Mouse (Mus musculus): ENCODE results near the gene Ablim1. TPM values are rescaled to one million over a fixed set of nuclear protein-coding genes. Genes with fewer than 3 reads are reported as not detected.

The Ablim1 gene
- polyA plus RNA-seq, 1 experiment from 2014 or later: 52.8 TPM

DNA sequence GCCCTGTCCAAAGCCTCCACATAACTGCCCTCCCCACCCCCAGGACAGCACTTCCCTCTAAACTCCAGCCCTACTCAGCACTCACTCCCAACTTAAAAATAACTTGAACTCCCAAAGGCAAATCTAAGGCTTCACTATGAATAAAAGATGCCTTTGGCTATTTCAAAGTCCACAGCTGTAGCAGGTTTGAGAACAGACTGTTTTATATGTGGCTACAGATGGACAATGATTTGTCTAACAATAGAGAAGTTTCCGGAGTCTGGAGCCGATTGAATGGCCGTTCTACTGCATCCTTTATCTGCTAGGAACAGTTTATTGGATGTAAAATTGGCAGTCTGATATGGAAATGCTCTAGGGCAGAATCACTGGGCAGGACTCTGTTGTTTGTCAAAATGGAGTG lies 91.0 kb downstream of the Ablim1 start:
- DNase-seq (no peak), ATAC-seq (ENCODE audit: low FRiP score, low TSS enrichment) (no peak)
- Histone ChIP-seq H3K4me2 (ENCODE audit: low read length) (no peak overlapping the region), H3K36me3 (ENCODE audit: control insufficient read depth, insufficient read depth, low read length) (no peaks in the 10 kb centered on the region), H3K27ac (replicated peaks; ENCODE audit: low read depth, low read length) (no peak overlapping the region), H3K9me3 (ENCODE audit: control insufficient read depth, low read length) (no peaks in the 10 kb centered on the region), H3K4me1 (ENCODE audit: control insufficient read depth, insufficient read depth, low read length) (peaks cover 5% of the 10 kb centered on the region; the same call in 1 of the 2 replicates), H3K27me3 (ENCODE audit: control insufficient read depth, insufficient read depth, low read length) (no peaks in the 10 kb centered on the region), H3K9ac (replicated peaks; ENCODE audit: low read length) (no peak overlapping the region), H3K4me3 (replicated peaks; ENCODE audit: low read depth, low read length) (no peak overlapping the region)
- 65% methylated on average over 3 of the region's 3 CpGs for WGBS

DNA sequence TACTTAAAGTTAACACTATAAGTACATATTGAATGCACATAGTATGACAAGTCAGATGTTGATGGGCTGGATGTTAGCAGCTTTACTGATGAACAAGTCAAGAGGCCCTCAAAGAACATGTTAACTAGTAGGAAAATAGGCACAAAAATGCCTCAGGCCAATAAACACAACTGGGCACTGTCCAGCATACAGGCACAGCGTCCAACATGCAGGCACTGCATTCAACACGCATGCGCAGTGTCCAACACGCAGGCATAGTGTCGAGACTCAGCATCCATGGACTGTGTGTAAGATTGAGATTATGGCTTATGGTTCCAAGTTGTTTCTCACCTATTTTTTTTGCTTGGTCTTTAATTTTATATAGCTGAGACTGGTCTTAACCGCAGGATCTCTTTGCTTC lies 92.1 kb downstream of the Ablim1 start:
- Histone ChIP-seq H3K4me1 (ENCODE audit: control insufficient read depth, insufficient read depth, low read length) (peaks cover 5% of the 10 kb centered on the region; the same call in 1 of the 2 replicates), H3K4me3 (replicated peaks; ENCODE audit: low read depth, low read length) (no peak overlapping the region), H3K36me3 (ENCODE audit: control insufficient read depth, insufficient read depth, low read length) (no peaks in the 10 kb centered on the region), H3K27me3 (ENCODE audit: control insufficient read depth, insufficient read depth, low read length) (no peaks in the 10 kb centered on the region), H3K9me3 (ENCODE audit: control insufficient read depth, low read length) (no peaks in the 10 kb centered on the region), H3K4me2 (ENCODE audit: low read length) (no peak overlapping the region), H3K9ac (replicated peaks; ENCODE audit: low read length) (no peak overlapping the region), H3K27ac (replicated peaks; ENCODE audit: low read depth, low read length) (no peak overlapping the region)
- DNase-seq (no peak), ATAC-seq (ENCODE audit: low FRiP score, low TSS enrichment) (no peak)
- 97% methylated on average over 6 of the region's 6 CpGs for WGBS

DNA sequence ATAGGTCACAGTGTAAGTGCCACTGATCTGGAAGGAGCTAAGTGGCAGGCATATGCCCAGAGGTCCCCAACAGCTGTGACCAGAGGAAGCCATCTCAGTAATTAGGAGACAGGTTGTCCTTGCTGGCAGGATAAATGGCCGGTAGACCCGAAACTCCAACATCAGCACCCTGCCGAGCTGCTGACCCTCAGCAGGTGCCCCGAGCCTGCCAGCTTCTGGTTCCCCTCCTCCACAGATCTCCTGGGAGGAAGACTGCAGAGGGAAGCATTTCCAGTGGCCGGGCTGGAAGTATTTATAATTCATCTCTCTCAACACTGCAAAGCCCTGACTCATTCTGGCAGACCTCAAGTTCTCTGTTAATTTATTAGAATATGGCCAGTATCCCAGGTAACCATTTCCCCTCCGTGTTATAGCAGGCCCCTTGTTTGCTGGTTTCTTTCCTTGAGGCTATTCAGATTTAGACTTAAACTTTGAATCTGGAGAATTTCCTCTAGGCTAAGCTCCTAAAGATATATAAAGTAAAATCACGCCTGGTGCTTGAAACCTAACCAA lies 93.0 kb downstream of the Ablim1 start:
- no peak for DNase-seq
- no peaks in the 10 kb centered on the region for H3K27me3 ChIP-seq (ENCODE audit: control insufficient read depth, insufficient read depth, low read length)
- no peak for ATAC-seq (ENCODE audit: low FRiP score, low TSS enrichment)
- no peak overlapping the region for H3K4me3 ChIP-seq (replicated peaks; ENCODE audit: low read depth, low read length)
- 59% methylated on average over 7 of the region's 7 CpGs for WGBS
- H3K4me2 ChIP-seq (ENCODE audit: low read length): no peak overlapping the region
- H3K4me1 ChIP-seq (ENCODE audit: control insufficient read depth, insufficient read depth, low read length): peaks cover 5% of the 10 kb centered on the region; the same call in 1 of the 2 replicates
- H3K27ac ChIP-seq (replicated peaks; ENCODE audit: low read depth, low read length): no peak overlapping the region
- H3K9me3 ChIP-seq (ENCODE audit: control insufficient read depth, low read length): no peaks in the 10 kb centered on the region
- H3K9ac ChIP-seq (replicated peaks; ENCODE audit: low read length): no peak overlapping the region
- no peaks in the 10 kb centered on the region for H3K36me3 ChIP-seq (ENCODE audit: control insufficient read depth, insufficient read depth, low read length)

DNA sequence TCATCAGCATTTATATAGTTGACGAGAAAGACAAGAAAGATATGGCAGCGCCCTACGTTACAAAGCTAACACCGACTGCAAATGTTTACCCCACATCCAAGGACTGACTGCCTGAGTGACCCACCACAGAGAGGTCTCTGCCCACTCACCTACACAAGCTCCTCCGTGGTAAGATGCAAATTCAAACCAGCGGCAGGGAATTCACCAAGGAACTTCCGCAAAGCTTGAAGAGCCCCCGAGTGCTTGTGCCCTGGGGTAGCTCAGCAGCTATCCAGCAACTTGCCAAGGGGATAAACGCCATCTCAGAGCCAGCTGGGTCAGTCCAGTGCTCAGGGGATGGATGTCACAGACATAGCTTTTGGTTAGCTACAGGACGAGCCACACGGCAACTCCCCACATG lies 95.0 kb downstream of the Ablim1 start:
- Histone ChIP-seq H3K9me3 (ENCODE audit: control insufficient read depth, low read length) (no peaks in the 10 kb centered on the region), H3K4me1 (ENCODE audit: control insufficient read depth, insufficient read depth, low read length) (peaks cover 5% of the 10 kb centered on the region; the same call in 1 of the 2 replicates), H3K4me2 (ENCODE audit: low read length) (no peak overlapping the region), H3K4me3 (replicated peaks; ENCODE audit: low read depth, low read length) (no peak overlapping the region), H3K9ac (replicated peaks; ENCODE audit: low read length) (no peak overlapping the region), H3K27me3 (ENCODE audit: control insufficient read depth, insufficient read depth, low read length) (no peaks in the 10 kb centered on the region), H3K27ac (replicated peaks; ENCODE audit: low read depth, low read length) (no peak overlapping the region), H3K36me3 (ENCODE audit: control insufficient read depth, insufficient read depth, low read length) (no peaks in the 10 kb centered on the region)
- ATAC-seq (ENCODE audit: low FRiP score, low TSS enrichment) (no peak), DNase-seq (no peak)
- 70% methylated on average over 11 of the region's 11 CpGs for WGBS

DNA sequence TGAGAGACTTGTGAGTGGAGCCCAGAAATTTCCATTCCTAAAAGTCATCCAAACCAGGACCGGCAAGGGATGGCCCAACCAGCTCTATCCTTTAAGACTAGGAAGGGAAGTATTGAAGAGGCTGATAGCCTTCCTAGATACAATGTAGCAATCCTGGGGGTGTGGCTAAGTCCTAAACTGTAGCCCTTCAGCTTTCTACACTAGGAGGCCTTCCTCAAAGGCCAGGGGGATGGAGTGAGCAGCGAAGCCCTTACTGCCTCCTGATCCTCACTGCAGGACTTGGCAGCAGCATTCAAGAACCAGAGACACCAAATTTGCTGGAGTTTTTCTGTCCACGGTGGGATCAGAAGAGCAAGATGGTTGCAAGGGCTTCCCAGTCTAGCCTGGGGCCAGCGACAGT lies 97.6 kb downstream of the Ablim1 start:
- no peaks in the 10 kb centered on the region for H3K27me3 ChIP-seq (ENCODE audit: control insufficient read depth, insufficient read depth, low read length)
- no peak overlapping the region for H3K4me3 ChIP-seq (replicated peaks; ENCODE audit: low read depth, low read length)
- 71% methylated on average over 4 of the region's 4 CpGs for WGBS
- no peak overlapping the region for H3K4me2 ChIP-seq (ENCODE audit: low read length)
- no peaks in the 10 kb centered on the region for H3K36me3 ChIP-seq (ENCODE audit: control insufficient read depth, insufficient read depth, low read length)
- H3K27ac ChIP-seq (replicated peaks; ENCODE audit: low read depth, low read length): no peak overlapping the region
- peaks cover 5% of the 10 kb centered on the region; the same call in 1 of the 2 replicates for H3K4me1 ChIP-seq (ENCODE audit: control insufficient read depth, insufficient read depth, low read length)
- H3K9ac ChIP-seq (replicated peaks; ENCODE audit: low read length): no peak overlapping the region
- ATAC-seq (ENCODE audit: low FRiP score, low TSS enrichment) (no peak), DNase-seq (no peak)
- H3K9me3 ChIP-seq (ENCODE audit: control insufficient read depth, low read length): no peaks in the 10 kb centered on the region

DNA sequence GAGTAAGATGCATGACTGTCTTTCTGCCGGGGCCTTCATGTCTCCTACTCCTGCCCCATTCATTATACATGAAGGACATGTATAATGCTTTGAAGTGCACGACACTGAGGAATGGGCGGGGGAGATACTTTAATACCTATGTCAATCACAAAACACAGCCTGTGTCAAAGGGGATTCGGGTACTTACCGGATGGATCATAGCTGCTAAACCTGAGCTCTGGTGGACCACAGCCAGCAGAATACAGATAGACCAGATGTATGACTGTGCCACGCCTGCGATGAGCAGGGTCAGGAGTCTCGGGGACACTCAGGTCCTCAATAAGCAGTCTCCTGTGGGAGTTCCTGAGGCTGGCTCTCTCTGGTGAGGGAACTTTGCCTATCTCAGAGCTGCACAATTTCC lies 99.2 kb downstream of the Ablim1 start:
- Histone ChIP-seq H3K4me1 (ENCODE audit: control insufficient read depth, insufficient read depth, low read length) (no peaks in the 10 kb centered on the region), H3K9me3 (ENCODE audit: control insufficient read depth, low read length) (no peaks in the 10 kb centered on the region), H3K4me2 (ENCODE audit: low read length) (no peak overlapping the region), H3K9ac (replicated peaks; ENCODE audit: low read length) (no peak overlapping the region), H3K36me3 (ENCODE audit: control insufficient read depth, insufficient read depth, low read length) (no peaks in the 10 kb centered on the region), H3K27me3 (ENCODE audit: control insufficient read depth, insufficient read depth, low read length) (no peaks in the 10 kb centered on the region), H3K4me3 (replicated peaks; ENCODE audit: low read depth, low read length) (no peak overlapping the region), H3K27ac (replicated peaks; ENCODE audit: low read depth, low read length) (no peak overlapping the region)
- DNase-seq (no peak), ATAC-seq (ENCODE audit: low FRiP score, low TSS enrichment) (no peak)
- WGBS: 44% methylated on average over 8 of the region's 8 CpGs

DNA sequence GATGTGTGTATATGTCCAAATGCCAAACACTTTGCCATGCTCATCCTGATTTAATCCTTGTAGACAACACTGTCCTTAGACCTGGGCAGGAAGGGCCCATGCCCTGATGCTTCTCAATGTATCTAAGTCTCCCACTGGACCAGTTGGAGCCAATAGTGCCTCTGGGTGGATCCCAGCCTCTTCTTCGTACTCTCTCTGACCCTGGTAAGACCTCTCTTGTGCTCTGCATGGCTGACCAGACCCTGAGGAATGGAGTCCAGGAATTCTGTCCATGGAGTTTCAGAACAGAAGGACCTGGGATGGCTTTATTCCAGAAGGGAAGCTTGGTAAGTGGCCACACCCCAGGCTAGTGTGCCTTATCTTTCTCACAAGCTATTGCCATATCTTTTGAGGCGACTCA lies 102.3 kb downstream of the Ablim1 start:
- ATAC-seq (ENCODE audit: low FRiP score, low TSS enrichment): no peak
- Histone ChIP-seq H3K27me3 (ENCODE audit: control insufficient read depth, insufficient read depth, low read length) (no peaks in the 10 kb centered on the region), H3K36me3 (ENCODE audit: control insufficient read depth, insufficient read depth, low read length) (no peaks in the 10 kb centered on the region), H3K9me3 (ENCODE audit: control insufficient read depth, low read length) (no peaks in the 10 kb centered on the region), H3K27ac (replicated peaks; ENCODE audit: low read depth, low read length) (no peak overlapping the region), H3K4me1 (ENCODE audit: control insufficient read depth, insufficient read depth, low read length) (no peaks in the 10 kb centered on the region), H3K4me2 (ENCODE audit: low read length) (no peak overlapping the region), H3K9ac (replicated peaks; ENCODE audit: low read length) (no peak overlapping the region), H3K4me3 (replicated peaks; ENCODE audit: low read depth, low read length) (no peak overlapping the region)
- WGBS: 76% methylated on average over 2 of the region's 2 CpGs
- DNase-seq: no peak

DNA sequence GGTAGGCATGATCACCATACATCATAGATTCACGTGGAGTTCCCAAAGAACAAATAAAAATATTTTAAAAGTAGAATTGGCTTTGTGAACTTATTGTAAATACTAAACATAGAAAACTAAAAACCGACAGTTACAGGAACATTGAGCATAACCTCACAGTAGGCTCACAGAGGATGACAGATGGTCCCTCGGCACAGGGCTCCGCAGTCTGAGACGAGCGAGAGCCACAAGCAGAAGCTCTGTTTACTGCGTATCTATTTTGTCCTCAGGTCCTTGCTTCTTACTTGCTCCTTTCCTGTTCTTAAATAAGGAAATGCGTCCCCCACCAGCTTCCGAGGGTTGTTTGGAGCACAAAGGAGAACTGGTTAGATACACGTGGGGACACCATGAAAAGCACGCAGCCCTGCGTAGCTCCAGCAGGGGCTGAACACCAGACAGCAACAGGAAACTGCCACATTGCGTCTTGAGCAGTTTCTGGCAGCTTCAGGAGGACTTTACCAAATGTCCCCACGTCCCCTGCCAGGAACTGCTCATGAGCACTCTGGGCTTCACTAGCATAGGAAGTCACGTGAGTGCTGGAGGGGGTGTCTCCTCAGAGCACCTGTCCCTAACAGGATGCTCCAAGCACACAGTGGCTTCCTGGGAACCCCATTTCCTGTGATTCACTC lies 103.1 kb downstream of the Ablim1 start:
- Histone ChIP-seq H3K9me3 (ENCODE audit: control insufficient read depth, low read length) (no peaks in the 10 kb centered on the region), H3K4me3 (replicated peaks; ENCODE audit: low read depth, low read length) (no peak overlapping the region), H3K9ac (replicated peaks; ENCODE audit: low read length) (no peak overlapping the region), H3K4me1 (ENCODE audit: control insufficient read depth, insufficient read depth, low read length) (no peaks in the 10 kb centered on the region), H3K27me3 (ENCODE audit: control insufficient read depth, insufficient read depth, low read length) (no peaks in the 10 kb centered on the region), H3K36me3 (ENCODE audit: control insufficient read depth, insufficient read depth, low read length) (no peaks in the 10 kb centered on the region), H3K4me2 (ENCODE audit: low read length) (no peak overlapping the region), H3K27ac (replicated peaks; ENCODE audit: low read depth, low read length) (no peak overlapping the region)
- WGBS: 85% methylated on average over 15 of the region's 15 CpGs
- DNase-seq: no peak
- no peak for ATAC-seq (ENCODE audit: low FRiP score, low TSS enrichment)

DNA sequence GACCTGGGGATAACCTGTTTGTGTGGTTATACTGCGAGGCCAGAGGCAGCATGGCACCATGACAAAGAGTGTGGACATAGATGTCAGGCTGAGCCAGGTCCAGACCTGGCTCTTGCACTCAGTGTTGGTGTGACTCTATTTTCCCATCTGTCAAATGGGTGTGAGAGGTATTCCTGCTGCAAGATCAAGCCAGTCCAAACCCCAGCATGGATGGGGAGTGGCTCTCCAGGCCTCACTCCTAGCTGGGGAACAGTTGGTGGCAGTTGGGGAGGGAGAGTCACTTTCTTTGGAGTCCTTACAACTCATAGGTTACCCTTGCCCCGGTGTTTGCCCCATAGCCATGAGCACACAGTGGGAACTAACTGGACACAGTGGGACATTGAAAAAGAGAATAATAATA lies 103.8 kb downstream of the Ablim1 start:
- WGBS: 87% methylated on average over 2 of the region's 2 CpGs

More for the DNA sequence above, 103.8 kb downstream of the Ablim1 start:
- Histone ChIP-seq H3K9ac (replicated peaks; ENCODE audit: low read length) (no peak overlapping the region), H3K36me3 (ENCODE audit: control insufficient read depth, insufficient read depth, low read length) (no peaks in the 10 kb centered on the region), H3K9me3 (ENCODE audit: control insufficient read depth, low read length) (no peaks in the 10 kb centered on the region), H3K4me3 (replicated peaks; ENCODE audit: low read depth, low read length) (no peak overlapping the region), H3K4me1 (ENCODE audit: control insufficient read depth, insufficient read depth, low read length) (no peaks in the 10 kb centered on the region), H3K27ac (replicated peaks; ENCODE audit: low read depth, low read length) (no peak overlapping the region), H3K4me2 (ENCODE audit: low read length) (no peak overlapping the region), H3K27me3 (ENCODE audit: control insufficient read depth, insufficient read depth, low read length) (no peaks in the 10 kb centered on the region)
- no peak for ATAC-seq (ENCODE audit: low FRiP score, low TSS enrichment)
- no peak for DNase-seq
